Mouse (Mus musculus): ENCODE measurements around the gene Arg2. TPM values are rescaled to one million over a fixed set of nuclear protein-coding genes. Genes with fewer than 3 reads are reported as not detected.

The Arg2 gene
- total and polyA plus RNA-seq, 3 experiments: not detected

GRCm38 (mm10) chr12:79171269-79171995, 40.9 kb downstream of the Arg2 start:
- H3K27me3 ChIP-seq (ENCODE audit: control insufficient read depth in 1 of 2, insufficient read depth in 2 of 2, low read length in 2 of 2): no peaks in the 10 kb centered on the region
- no peak overlapping the region; the same call in 1 of the 2 replicates for H3K27ac ChIP-seq (ENCODE audit: control insufficient read depth, low read depth, low read length)
- no peaks in the 10 kb centered on the region for H3K9me3 ChIP-seq (replicated peaks; ENCODE audit: insufficient read depth, low read length)
- H3K4me1 ChIP-seq (ENCODE audit: control insufficient read depth in 1 of 2, insufficient read depth in 2 of 2, low read length in 2 of 2): peaks cover 9 to 10% of the 10 kb centered on the region in 2 experiments
- peaks cover 21% of the 10 kb centered on the region for H3K79me2 ChIP-seq (ENCODE audit: control insufficient read depth, insufficient read depth, low read length, poor library complexity)
- DNase-seq (ENCODE audit: low read depth, low spot score): no peak
- peak; percentile 41; the same call in 1 of the 2 replicates for TF ChIP-seq USF1 (IDR thresholded peaks at IDR 0.05; ENCODE audit: low read depth, low read length)
- no peak for TF ChIP-seq ELF1 (IDR thresholded peaks at IDR 0.05; ENCODE audit: low read depth, low read length)
- peak; percentile 26; the same call in 1 of the 2 replicates for TF ChIP-seq BHLHE40 (IDR thresholded peaks at IDR 0.05; ENCODE audit: borderline replicate concordance, low read depth, low read length)
- H3K4me3 ChIP-seq (ENCODE audit: control insufficient read depth in 1 of 2, insufficient read depth in 1 of 2, low read depth in 2 of 2, low read length in 2 of 2): peak overlapping the region; percentile 77 to 88
- peaks cover 0 to 22% of the 10 kb centered on the region in 2 experiments for H3K36me3 ChIP-seq (ENCODE audit: control insufficient read depth in 1 of 2, insufficient read depth in 2 of 2, low read length in 2 of 2)
- peak overlapping the region; percentile 98 for H3K9ac ChIP-seq (ENCODE audit: control insufficient read depth, low read depth, low read length, poor library complexity, severe bottlenecking)

DNA sequence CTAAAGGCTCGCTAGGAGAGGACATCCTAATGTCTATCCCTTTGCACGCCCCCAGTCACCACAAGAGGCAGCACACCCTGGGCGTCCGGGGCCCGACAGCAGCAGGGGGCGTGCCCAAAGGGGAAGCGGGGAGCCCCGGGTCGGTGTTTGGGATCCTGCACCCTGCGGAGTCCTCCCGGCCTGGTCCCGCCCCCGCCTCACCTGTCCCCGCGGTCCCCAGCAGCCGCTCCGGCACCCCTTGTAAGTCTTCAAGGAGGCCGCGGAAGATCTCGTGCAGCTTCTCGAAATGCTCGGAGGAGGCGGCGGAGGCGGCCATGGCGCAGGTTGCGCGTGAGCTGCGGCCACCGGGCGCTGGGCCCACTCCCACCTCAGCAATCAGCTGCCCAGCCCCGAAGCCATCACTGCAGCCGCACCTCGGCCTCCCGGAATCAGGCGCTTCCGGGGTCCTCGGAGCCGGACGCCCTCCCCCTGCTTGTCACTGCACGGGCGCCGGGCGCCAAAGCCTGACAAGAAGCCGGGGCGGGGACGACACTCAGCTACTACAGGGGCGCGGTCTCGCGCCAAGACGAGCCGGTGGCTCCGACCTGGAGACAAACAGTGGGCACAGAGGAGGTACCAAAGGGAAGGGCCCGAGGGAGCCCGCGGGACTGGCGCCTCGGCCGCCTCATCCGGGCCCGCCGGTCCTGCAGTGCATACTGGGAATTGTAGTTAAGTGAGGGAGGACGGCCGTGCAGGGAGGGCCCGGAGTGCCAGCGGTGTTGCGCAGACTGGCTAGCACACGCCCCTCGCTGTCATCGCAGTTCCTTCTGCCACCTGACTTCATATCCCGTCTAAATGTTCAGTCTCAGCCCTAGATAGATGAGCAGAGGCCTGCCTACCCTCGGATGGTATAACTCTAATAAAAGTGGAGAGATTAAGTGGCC, 41.7 kb downstream of the Arg2 start, which contains the start of gene Vti1b:
TSS of gene Vti1b (minus strand) at position 649 of the 923 bp plus-strand sequence.
- no peaks in the 10 kb centered on the region for H3K27me3 ChIP-seq (ENCODE audit: control insufficient read depth in 1 of 2, insufficient read depth in 2 of 2, low read length in 2 of 2)
- H3K27ac ChIP-seq (ENCODE audit: control insufficient read depth, low read depth, low read length): peak within 1 kb of the TSS; percentile 96
- peaks cover 0 to 22% of the 10 kb centered on the region in 2 experiments for H3K36me3 ChIP-seq (ENCODE audit: control insufficient read depth in 1 of 2, insufficient read depth in 2 of 2, low read length in 2 of 2)
- H3K4me3 ChIP-seq (ENCODE audit: control insufficient read depth in 1 of 2, insufficient read depth in 1 of 2, low read depth in 2 of 2, low read length in 2 of 2): peak within 1 kb of the TSS; percentile 77 to 88
- H3K4me1 ChIP-seq (ENCODE audit: control insufficient read depth in 1 of 2, insufficient read depth in 2 of 2, low read length in 2 of 2): peaks cover 9 to 10% of the 10 kb centered on the region in 2 experiments
- peaks cover 21% of the 10 kb centered on the region for H3K79me2 ChIP-seq (ENCODE audit: control insufficient read depth, insufficient read depth, low read length, poor library complexity)
- peak within 1 kb of the TSS; percentile 98 for H3K9ac ChIP-seq (ENCODE audit: control insufficient read depth, low read depth, low read length, poor library complexity, severe bottlenecking)
- no peaks in the 10 kb centered on the region for H3K9me3 ChIP-seq (replicated peaks; ENCODE audit: insufficient read depth, low read length)
- DNase-seq (ENCODE audit: low read depth, low spot score): peak; percentile 96
- TF ChIP-seq ZKSCAN1 (IDR thresholded peaks at IDR 0.05; ENCODE audit: low read depth, low read length) (no peak), KAT2A (conservative IDR thresholded peaks at IDR 0.05; ENCODE audit: low read depth, low read length) (peak; percentile 87; the same call in 1 of the 2 replicates), POLR2AphosphoS2 (IDR thresholded peaks at IDR 0.05; ENCODE audit: low read length) (peak; percentile 38; the same call in 1 of the 2 replicates), MAZ (IDR thresholded peaks at IDR 0.05; ENCODE audit: low read depth, low read length) (peak; percentile 63; the same call in 1 of the 2 replicates), USF1 (IDR thresholded peaks at IDR 0.05; ENCODE audit: low read depth, low read length) (peak; percentile 67), EP300 (IDR thresholded peaks at IDR 0.05; ENCODE audit: low read depth in 1 of 2, low read length in 2 of 2) (no peak), MXI1 (IDR thresholded peaks at IDR 0.05; ENCODE audit: low read depth, low read length) (peak; percentile 97), TCF12 (IDR thresholded peaks at IDR 0.05; ENCODE audit: low read depth, low read length) (peak; percentile 26; the same call in 1 of the 2 replicates), ZC3H11A (IDR thresholded peaks at IDR 0.05; ENCODE audit: low read depth, low read length) (no peak), ZMIZ1 (IDR thresholded peaks at IDR 0.05; ENCODE audit: low read depth, low read length) (peak; percentile 28; the same call in 1 of the 2 replicates), POLR2A (IDR thresholded peaks at IDR 0.05; ENCODE audit: control insufficient read depth in 1 of 2, insufficient read depth in 1 of 2, low read depth in 1 of 2, low read length in 2 of 2, poor library complexity in 1 of 2) (peak; percentile 52 to 63; a peak in 3 of 4 replicates), SIN3A (IDR thresholded peaks at IDR 0.05; ENCODE audit: low read length) (peak; percentile 88), NELFE (IDR thresholded peaks at IDR 0.05; ENCODE audit: low read depth, low read length) (peak; percentile 54; the same call in 1 of the 2 replicates), POLR2AphosphoS5 (IDR thresholded peaks at IDR 0.05; ENCODE audit: borderline replicate concordance, low read depth, low read length) (no peak), HCFC1 (IDR thresholded peaks at IDR 0.05; ENCODE audit: low read depth, low read length) (peak; percentile 97), TBP (IDR thresholded peaks at IDR 0.05; ENCODE audit: low read depth, low read length) (peak; percentile 68; the same call in 1 of the 2 replicates), GABPA (IDR thresholded peaks at IDR 0.05; ENCODE audit: low read depth, low read length) (no peak), ETS1 (IDR thresholded peaks at IDR 0.05; ENCODE audit: low read depth, low read length) (no peak; the same call in 1 of the 2 replicates), ELF1 (IDR thresholded peaks at IDR 0.05; ENCODE audit: low read depth, low read length) (peak; percentile 95), NRF1 (IDR thresholded peaks at IDR 0.05; ENCODE audit: insufficient read depth, low read depth, low read length, poor library complexity, severe bottlenecking) (peak; percentile 68), RCOR1 (IDR thresholded peaks at IDR 0.05; ENCODE audit: low read depth, low read length) (no peak), CTCF (IDR thresholded peaks at IDR 0.05 in 2 of 3, conservative IDR thresholded peaks at IDR 0.05 in 1 of 3; ENCODE audit: control insufficient read depth in 1 of 3, insufficient read depth in 1 of 3, low read depth in 2 of 3, low read length in 3 of 3, poor library complexity in 1 of 3, severe bottlenecking in 1 of 3) (peak in 2 of 3 experiments; percentile 46 to 48; a peak in 5 of 6 replicates), MAX (IDR thresholded peaks at IDR 0.05; ENCODE audit: low read length) (peak; percentile 99), ZNF384 (IDR thresholded peaks at IDR 0.05; ENCODE audit: low read depth, low read length) (no peak)

Data from MEL (cell line).